Mouse (Mus musculus): ENCODE results near the gene Lrp5.

Lrp5 gene

DNA sequence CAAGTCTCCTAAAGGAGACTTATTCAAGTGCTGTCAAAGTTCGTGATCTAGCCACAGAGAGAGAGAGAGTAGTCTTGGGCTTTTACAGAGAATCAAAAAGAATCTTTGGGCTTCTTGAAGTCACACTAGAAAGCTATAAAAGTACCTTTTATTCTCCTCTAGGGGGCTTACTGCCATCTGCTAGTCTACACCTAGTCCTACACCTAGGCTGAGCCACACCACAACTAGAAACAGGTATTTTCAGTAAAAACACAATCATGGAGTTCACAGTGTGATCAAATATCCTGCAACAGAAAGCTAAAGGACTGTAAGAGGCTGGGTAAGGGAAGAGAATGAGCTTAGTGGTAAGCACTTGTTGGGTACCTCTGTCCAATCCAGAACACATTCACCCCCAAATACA is 138.1 kb downstream of the Lrp5 start:
- no peak for DNase-seq

DNA sequence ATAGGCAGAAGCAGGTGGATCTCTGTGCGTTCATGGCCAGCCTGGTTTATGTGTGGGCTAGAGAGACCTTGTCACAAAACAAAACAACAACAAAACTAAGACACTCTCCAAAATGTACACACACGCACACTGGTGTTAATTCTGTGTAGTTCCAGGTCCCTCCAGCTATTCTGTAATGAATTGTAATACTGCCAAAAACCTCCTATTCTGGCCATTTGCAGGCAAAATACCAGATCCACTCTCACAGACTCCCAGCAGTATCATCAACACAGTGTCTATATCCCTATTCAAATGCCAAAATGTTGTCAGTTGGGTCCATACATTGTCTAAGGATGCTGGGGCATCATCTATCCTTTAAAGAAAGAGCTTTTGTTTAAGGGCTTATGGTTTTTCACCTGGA is 141.4 kb downstream of the Lrp5 start:
- DNase-seq: no peak

DNA sequence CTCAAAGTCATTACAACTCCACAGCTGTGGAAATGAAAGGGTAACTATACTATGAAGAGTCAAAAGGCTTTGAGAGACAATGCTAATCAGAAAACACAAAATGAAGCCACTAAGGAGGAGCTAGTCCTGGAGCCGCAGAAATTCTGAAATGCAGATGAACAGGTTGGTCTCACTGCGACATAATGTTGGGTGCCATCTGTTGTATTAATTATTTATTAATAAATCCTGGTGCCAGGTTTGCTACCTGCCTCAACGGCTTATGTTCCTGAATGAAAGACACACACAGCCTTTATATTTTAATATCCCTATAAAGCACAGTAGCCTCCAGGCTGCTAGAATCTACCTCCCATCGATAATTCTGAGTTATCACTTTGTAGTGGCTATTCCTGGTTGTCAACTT is 143.8 kb downstream of the Lrp5 start:
- no peak for DNase-seq

DNA sequence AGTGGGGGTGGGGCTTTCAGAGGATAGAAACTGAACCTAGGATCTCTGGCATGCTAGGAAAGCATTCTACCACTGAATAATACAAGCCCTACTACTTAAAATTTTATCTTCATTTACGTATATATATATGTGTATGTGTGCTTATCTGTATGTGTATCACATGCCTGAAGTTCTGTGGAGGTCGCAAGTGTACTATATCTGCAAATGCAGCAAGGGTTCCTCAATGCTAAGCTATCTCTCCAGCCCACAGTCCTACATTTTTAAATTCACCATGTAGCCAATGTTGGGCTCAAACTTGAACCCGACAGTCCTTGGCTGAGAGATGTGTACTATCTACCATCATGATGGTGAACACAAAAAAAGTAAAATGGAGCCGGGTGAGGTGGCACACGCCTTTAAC is 145.4 kb downstream of the Lrp5 start:
- no peak for DNase-seq

DNA sequence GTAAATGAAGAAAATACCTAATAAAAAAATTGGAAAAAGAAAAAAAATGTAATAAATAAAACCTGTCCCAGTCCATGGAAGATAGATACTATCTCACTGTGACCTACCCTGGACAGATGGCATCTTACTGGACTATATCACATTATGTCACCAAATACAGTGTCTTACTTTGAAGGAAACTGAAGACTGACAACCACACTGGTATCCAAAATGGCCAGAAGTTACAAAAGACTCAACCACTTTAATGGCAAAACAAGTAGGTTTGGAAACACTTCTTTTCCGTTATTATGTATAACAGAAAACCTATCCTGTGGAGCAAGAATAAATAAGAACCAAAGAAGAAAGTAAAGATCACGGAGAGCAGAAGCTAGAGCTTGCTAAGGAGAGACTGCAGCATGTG is 146.1 kb downstream of the Lrp5 start:
- DNase-seq: no peak

DNA sequence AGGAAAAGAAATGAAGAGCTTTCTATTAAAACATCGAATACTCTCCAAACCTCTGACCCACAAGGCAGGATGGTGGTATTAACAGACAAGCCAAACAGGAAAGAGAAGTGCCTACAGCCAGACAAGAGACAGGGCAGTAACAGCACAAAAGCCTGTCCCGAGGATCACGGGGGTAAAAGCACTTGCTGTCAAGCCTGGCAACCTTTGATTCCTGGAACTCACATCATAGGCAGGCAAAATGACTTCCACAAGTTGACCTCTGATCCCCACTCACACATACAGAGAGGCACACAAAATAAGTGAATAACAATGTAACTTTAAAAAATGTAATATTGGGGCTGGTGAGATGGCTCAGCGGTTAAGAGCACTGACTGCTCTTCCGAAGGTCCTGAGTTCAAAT is 146.9 kb downstream of the Lrp5 start:
- no peak for DNase-seq

DNA sequence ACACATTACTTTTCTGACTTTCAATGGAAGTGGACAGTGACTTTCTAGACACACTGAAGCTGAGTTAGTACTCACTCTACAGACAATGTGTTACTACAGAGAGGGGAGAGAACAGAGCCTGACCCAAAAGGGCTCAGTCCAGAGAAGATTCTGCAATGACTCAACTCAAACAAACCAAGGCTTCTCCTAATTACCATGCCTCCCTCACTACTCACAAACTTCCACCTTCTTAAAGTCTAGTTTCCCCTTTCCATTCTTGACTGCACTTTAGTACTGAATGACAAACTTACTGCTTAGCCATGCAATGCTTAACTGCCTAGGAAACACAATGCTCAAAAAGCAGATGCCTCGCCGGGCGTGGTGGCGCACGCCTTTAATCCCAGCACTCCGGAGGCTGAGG is 148.7 kb downstream of the Lrp5 start:
- DNase-seq: peak; percentile 35 to 43

DNA sequence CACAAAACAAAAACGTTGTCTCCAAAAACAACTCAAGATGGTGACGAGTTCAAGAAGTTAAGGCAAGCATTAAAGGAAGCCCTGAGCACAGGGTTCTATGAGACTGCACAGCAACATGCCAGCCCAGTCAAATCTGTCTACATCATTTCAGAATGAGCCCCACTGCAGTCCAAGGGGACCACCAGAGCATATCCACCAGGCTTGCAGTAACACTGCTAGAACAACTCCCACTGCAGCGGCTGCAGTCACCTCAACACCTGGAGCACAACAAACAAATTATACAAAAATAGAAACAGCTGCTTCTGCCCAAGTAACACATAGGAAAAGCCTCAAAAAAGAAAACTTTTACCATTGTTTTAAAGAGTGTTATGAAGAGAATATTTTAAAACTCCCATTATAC is 151.4 kb downstream of the Lrp5 start:
- DNase-seq: no peak
